Mouse (Mus musculus) layer of hippocampus, adult 2 months (tissue): ENCODE results near the gene Wdr19. TPM values are rescaled to one million over a fixed set of nuclear protein-coding genes. Genes with fewer than 3 reads are reported as not detected.
"Not testable (repeated sequence)": the region's sequence is repeated elsewhere in the genome, so short reads cannot be mapped to it uniquely, and the experiment has no call there.

ENCODE experiments used
- DNase-seq, 2 experiments: peaks; one replicate each; pipeline ENCODE4 v3.0.0; 2022; ENCODE audit warnings: low spot score in 2 of 2
- H3K27ac ChIP-seq: fragments of 200-600 bp; 2 replicates; pipeline ENCODE4 v1.8.1; 2022
- H3K4me3 ChIP-seq: fragments of 200-600 bp; 2 replicates; pipeline ENCODE4 v1.8.1; 2022; ENCODE audit warnings: mild to moderate bottlenecking
- CTCF ChIP-seq: fragments of 200-600 bp; conservative IDR thresholded peaks from 2 replicates; pipeline ENCODE4 v1.8.1; 2022; ENCODE audit warnings: antibody characterized with exemption, mild to moderate bottlenecking, moderate library complexity
- total RNA-seq, 2 experiments: library from RNA; stranded (reverse); gene quantifications; 2 replicates each; pipeline ENCODE4 v1.2.3; 2021

Wdr19 gene
- total RNA-seq, 2 experiments from 2014 or later: 22.9 to 23.7 TPM

DNA sequence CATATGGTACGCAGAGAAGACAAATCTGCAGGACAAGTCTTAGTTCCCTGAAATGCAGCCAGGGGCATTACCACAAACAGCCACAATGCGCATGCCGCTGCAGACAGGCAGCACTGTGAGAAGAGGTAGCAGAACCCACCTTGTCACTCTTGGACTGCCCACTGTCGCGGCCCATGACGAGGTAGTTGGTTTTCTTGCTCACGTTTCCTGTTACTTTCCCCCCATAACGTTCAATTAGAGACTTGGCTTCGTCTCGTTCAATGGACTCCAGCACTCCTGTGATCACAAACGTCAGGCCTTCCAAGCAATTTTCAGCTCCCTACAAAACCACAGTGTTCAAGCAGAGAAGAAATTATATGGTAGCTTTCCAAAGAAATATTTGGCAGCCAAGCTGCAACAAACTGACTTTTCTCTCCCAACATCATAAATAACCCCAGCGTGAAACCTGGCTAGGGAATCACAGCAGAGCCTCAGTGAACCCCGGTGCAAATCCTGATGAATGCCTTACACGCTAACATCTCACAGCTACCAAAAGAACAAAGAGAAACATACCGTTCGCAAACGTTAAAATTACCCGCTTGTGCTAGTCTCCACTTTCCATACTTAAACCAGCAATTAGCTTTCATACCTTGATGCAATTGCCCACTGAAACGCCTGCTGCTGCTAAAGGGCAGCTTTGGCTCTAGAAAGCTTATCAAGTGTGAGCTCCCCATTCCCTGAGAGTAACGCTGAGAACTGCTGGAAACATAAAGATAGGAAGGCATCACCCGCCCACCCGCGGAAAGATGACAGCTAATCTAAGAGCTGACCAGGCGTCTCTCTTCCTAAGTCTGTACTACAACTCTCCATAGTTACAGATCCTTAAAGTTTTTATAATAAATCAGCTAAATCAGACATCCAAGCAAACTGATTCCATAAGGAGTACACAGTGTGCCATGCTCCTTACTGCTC lies 88.5 kb downstream of the Wdr19 start:
- TF ChIP-seq CTCF: peak; percentile 48
- H3K4me3 ChIP-seq: no peak overlapping the region
- H3K27ac ChIP-seq: peak overlapping the region; percentile 43; the same call in 1 of the 2 replicates
- DNase-seq: no peak

DNA sequence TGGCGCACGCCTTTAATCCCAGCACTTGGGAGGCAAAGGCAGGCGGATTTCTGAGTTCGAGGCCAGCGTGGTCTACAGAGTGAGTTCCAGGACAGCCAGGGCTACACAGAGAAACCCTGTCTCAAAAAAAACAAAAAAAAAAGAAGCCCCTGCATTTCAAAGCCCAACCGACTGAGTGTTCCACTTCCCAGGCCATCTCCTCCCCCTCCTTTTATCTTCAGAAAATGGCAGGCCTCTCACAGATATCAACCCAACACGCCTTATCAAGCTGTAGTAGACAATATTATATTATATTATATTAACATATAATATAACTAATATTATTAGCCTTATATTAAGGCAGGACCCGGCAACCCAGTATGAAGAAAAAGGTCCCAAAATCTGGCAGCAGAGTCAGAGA lies 89.5 kb downstream of the Wdr19 start:
- H3K27ac ChIP-seq, DNase-seq, H3K4me3 ChIP-seq: not testable (repeated sequence)

DNA sequence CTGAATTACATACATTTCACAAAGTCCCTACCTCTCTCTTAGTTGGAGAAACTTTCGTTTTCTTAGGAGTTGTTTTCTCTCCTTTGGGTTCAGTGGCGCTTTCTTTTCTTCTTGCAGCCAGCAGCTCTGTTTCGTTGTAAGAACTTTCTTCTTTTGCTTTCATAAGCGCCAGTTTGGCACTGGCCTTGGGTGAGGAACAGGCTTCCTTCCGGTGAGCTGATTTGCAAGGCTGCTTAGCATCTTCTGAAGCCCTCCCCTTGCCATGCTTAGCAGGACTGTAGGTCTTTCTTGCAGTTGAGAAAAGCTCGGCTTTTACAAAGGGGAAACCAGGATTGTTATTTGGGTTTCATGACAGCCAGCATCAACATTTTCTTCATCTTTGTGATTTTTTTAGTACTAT lies 94.1 kb downstream of the Wdr19 start:
- no peak for DNase-seq
- H3K27ac ChIP-seq: no peak overlapping the region
- TF ChIP-seq CTCF: no peak
- H3K4me3 ChIP-seq: no peak overlapping the region; the same call in 1 of the 2 replicates

DNA sequence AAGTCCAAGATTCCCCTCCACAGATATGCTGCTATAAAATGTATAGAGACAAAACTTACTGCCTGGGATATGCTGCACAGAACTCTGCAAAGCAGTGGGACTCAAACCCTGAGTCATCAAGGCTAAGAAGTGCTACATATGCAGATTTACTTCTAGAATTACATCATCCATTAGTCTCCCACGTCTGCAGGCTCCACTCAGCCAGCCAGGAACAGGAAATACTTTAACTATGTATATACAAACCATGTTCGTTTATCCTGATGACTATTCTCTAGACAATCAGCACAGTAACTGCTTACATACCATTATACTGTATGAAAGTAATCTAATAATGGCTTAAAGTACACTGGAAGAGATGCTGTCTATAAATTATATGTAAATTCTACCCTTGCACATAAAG lies 94.8 kb downstream of the Wdr19 start:
- no peak overlapping the region for H3K4me3 ChIP-seq
- no peak for TF ChIP-seq CTCF
- DNase-seq: no peak
- no peak overlapping the region for H3K27ac ChIP-seq

DNA sequence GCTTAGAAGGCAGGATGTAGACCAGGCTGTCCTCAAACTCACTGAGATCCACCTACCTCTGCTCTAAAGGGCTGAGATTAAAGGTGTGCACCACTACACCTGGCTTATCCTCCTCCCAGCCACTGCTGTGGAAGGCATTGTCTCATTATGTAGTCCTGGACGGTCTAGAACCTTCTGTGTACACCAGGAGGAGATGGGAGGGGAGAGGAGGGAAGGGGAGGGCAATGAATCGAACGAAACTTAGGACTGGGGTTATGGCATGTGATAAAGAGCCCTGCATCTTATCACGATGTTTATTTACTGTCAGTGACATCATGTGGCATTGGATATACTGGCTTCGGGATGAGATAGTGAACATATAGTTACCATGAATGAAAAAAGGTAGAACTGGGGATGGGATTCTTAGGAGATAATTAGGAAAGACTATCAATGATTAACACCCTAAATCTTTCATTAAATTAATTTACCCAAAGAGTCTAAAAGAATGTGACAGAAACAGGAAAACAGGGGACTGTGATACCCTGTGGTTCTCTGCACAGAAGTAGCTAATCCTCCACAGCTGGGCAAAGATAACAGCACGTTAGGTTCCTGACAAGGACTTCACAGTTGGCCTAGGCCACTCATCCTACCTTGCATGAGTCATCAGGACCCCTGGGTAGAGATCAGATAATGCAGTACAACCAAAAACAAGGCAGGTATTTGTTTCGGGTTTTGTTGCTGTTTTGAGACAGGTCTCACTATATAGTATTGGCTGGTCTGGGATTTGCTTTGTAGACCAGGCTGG lies 98.9 kb downstream of the Wdr19 start:
- DNase-seq: no peak
- no peak for TF ChIP-seq CTCF
- no peak overlapping the region for H3K4me3 ChIP-seq
- no peak overlapping the region for H3K27ac ChIP-seq

DNA sequence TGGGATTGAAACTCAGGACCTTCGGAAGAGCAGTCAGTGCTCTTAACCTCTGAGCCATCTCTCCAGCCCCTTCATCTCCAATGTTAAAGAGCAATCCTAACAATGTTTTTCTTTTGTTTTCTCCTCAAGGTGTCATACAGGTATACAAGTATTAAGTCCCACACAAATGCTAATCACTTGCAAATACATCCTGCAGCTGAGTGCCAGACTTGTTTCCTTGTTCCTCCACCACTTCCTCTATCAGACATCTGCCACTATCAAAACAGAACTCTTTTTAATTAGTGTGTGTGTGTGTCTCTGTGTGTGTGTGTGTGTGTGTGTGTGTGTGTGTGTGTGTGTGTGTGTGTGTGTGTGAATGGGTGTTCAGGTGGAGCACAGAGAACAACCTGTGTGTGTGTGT lies 100.1 kb downstream of the Wdr19 start:
- not testable (repeated sequence) for H3K27ac ChIP-seq, DNase-seq, H3K4me3 ChIP-seq

DNA sequence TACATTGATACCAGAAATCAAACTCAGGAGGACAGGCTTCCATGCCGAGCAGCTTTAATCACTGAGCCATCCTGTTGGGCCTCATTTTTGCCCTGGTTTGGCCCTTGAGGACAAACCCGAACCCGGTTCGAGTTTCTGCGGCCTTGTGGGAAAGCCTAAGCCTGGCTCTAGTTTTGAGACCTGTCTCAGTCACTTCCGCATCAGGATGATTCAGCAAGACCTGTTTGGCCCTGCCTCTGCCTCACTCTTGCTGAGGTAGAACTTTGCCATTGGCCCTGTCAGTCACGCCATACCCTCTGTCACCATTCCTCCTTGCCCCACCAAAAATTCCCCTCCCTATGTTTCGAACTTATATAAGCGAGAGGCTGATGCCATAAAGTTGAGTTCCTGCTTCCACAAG lies 100.6 kb downstream of the Wdr19 start:
- DNase-seq: no peak
- no peak for TF ChIP-seq CTCF
- H3K27ac ChIP-seq: no peak overlapping the region
- H3K4me3 ChIP-seq: no peak overlapping the region

DNA sequence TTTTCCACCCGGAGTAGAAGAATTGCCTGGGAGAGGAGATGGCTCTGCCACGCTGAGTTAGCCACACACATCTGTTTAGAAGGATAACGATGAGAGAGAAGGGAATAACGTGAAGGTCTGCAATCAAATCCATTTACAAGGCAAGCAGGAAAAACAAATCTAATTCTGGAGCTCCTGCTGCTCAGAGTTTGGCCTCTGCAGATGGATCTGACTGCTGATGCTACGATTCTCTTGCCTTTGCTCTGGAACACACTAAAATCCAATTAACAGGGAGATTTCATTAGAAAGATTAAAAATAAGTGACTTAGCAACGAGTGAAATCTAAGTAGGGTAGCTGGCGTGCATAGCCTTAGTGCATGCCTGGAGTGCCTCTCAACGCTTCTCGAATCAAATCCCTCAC lies 106.0 kb downstream of the Wdr19 start:
- no peak for TF ChIP-seq CTCF
- H3K27ac ChIP-seq: peak overlapping the region; percentile 82
- H3K4me3 ChIP-seq: peak overlapping the region; percentile 15; the same call in 1 of the 2 replicates
- DNase-seq: no peak

DNA sequence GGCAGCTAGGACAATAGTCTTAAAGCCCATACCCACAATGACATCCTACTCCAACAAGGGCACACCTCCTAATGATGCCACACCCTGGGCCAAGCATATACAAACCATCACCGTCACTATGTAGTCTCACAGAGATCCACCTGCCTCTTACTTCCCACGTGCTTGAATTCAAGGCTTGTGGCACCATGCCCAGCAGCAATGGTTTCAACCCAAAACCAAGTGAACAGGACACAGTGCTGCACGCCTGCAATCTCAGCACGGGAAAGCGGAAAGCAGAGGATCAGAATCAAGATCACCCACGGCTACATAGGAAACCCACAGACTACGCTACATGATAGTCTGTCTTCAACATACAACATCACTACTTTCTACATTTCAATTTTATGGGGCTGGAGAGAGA lies 108.7 kb downstream of the Wdr19 start:
- TF ChIP-seq CTCF: no peak
- Histone ChIP-seq H3K4me3 (no peak overlapping the region), H3K27ac (no peak overlapping the region)
- no peak for DNase-seq

DNA sequence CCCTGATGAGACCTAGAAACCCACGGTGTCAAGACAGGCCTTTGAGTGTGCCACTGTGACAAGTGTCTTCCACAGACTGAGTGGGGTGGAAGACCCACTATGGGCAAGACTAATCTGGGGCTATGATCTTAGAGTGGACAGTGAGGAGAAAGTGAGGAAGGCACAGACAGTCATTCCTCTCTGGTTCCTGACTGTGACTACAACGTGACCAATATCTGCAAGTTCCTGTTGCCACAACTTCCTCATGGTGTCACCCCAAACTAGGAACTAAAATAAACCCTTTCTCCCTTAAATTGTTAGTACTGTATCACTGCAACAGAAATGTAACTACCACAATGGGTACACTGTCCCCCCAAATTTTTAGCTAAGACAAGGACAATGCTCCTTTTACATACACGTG lies 109.4 kb downstream of the Wdr19 start:
- TF ChIP-seq CTCF: no peak
- no peak for DNase-seq

More for the DNA sequence above, 109.4 kb downstream of the Wdr19 start:
- Histone ChIP-seq H3K27ac (no peak overlapping the region), H3K4me3 (no peak overlapping the region)

Other genes starting within 250 kb of the Wdr19 start
- 1 to 10 TPM in 1 of 2 experiments, under 1 TPM in 1; 0.95 to 1.0 TPM for gene Tlr6, start 239.6 kb upstream of the Wdr19 start, total RNA-seq
- gene Fam114a1, start 229.6 kb upstream of the Wdr19 start, total RNA-seq: 1 to 10 TPM; 4.2 to 5.8 TPM
- under 1 TPM; 0.39 to 0.44 TPM for gene Tmem156, start 107.6 kb upstream of the Wdr19 start, total RNA-seq
- 10 to 100 TPM; 53.8 to 62.9 TPM for gene Klhl5, start 92.2 kb upstream of the Wdr19 start, total RNA-seq
- 10 to 100 TPM; 33.2 to 38.2 TPM for gene Rfc1, start 136.0 kb downstream of the Wdr19 start, total RNA-seq
- gene Klb, start 148.6 kb downstream of the Wdr19 start, total RNA-seq: under 1 TPM; 0.46 to 0.66 TPM
- gene Rpl9, start 191.7 kb downstream of the Wdr19 start, total RNA-seq: 100 to 1,000 TPM; 705 to 728 TPM
- 10 to 100 TPM; 33.6 to 37.3 TPM for gene Lias, start 191.8 kb downstream of the Wdr19 start, total RNA-seq
- 10 to 100 TPM; 31.8 to 32.7 TPM for gene Ugdh, start 236.3 kb downstream of the Wdr19 start, total RNA-seq